Mouse (Mus musculus) stomach, embryonic 16.5 days (tissue): ENCODE measurements around the gene Cdca5. TPM values are rescaled to one million over a fixed set of nuclear protein-coding genes. Genes with fewer than 3 reads are reported as not detected.

Experiments
- ATAC-seq: fragments of 200-750 bp; cut with Nextera tagmentation; 2 replicates; pipeline ENCODE4 v1.8.0; 2017; ENCODE audit warnings: moderate number of reproducible peaks, moderate TSS enrichment; ENCODE audit not compliant: insufficient read depth, low FRiP score
- H3K27ac ChIP-seq: fragments of 300-500 bp; sonication (generic); 2 replicates; pipeline ENCODE4 v1.5.1; 2014; ENCODE audit warnings: low read length
- H3K27me3 ChIP-seq: fragments of 300-500 bp; sonication (generic); 2 replicates; pipeline ENCODE4 v1.6.1; 2014; ENCODE audit warnings: low read length, control low read depth, mixed read lengths; ENCODE audit not compliant: control insufficient read depth, insufficient read depth
- H3K36me3 ChIP-seq: fragments of 300-500 bp; sonication (generic); 2 replicates; pipeline ENCODE4 v1.6.1; 2014; ENCODE audit warnings: low read length; ENCODE audit not compliant: control insufficient read depth, insufficient read depth
- H3K4me1 ChIP-seq: fragments of 300-500 bp; sonication (generic); 2 replicates; pipeline ENCODE4 v1.6.1; 2014; ENCODE audit warnings: low read length, control low read depth, mixed read lengths; ENCODE audit not compliant: control insufficient read depth, insufficient read depth
- H3K4me2 ChIP-seq: fragments of 300-500 bp; sonication (generic); 2 replicates; pipeline ENCODE4 v1.6.1; 2014; ENCODE audit warnings: low read depth, low read length, mixed read lengths
- H3K4me3 ChIP-seq: fragments of 300-500 bp; sonication (generic); replicated peaks from 2 replicates; pipeline ENCODE4 v1.5.1; 2014; ENCODE audit warnings: mild to moderate bottlenecking, low read length
- H3K9ac ChIP-seq: fragments of 300-500 bp; sonication (generic); 2 replicates; pipeline ENCODE4 v1.6.1; 2014; ENCODE audit warnings: low read length
- H3K9me3 ChIP-seq: fragments of 300-500 bp; sonication (generic); replicated peaks from 2 replicates; pipeline ENCODE4 v1.6.1; 2016; ENCODE audit warnings: low read length, control low read depth; ENCODE audit not compliant: control insufficient read depth
- WGBS: fragments of 180-500 bp; shearing (Covaris S2); extraction: QIAGEN DNeasy Blood & Tissue Kit; methylation state at CpG from one replicate; pipeline ENCODE4 v1.1.7; 2014; 5-methylcytosine and 5-hydroxymethylcytosine counted together
- polyA plus RNA-seq: library from polyadenylated mRNA; unstranded; fragments of >200 nt; fragmentation: Nextera tagmentation; extraction: Ambion mirVana; gene quantifications from 2 replicates; pipeline ENCODE4 v1.2.1, GENCODE M21; 2015

Cdca5 gene
- polyA plus RNA-seq, 1 experiment from 2014 or later: 29.9 TPM

GRCm38 (mm10) chr19:6046294-6047153, 38.3 kb upstream of the Cdca5 start, which contains the start of gene Syvn1:
Gene Syvn1, plus strand, starts transcription at chr19:6046576.
- Histone ChIP-seq H3K27me3 (no peaks in the 10 kb centered on the region), H3K36me3 (peaks cover 23% of the 10 kb centered on the region), H3K4me2 (peak within 1 kb of the TSS; percentile 86), H3K4me3 (peak within 1 kb of the TSS; percentile 76), H3K9ac (peak within 1 kb of the TSS; percentile 87), H3K4me1 (peaks cover 18% of the 10 kb centered on the region), H3K27ac (peak within 1 kb of the TSS; percentile 99), H3K9me3 (no peaks in the 10 kb centered on the region)
- under 1% methylated on average over 65 of the region's 65 CpGs for WGBS
- peak; percentile 93 for ATAC-seq

GRCm38 (mm10) chr19:6047154-6047898, 37.5 kb upstream of the Cdca5 start:
- H3K4me3 ChIP-seq: peak overlapping the region; percentile 76
- peak overlapping the region; percentile 87 for H3K9ac ChIP-seq
- peak; percentile 11; the same call in 1 of the 2 replicates for ATAC-seq
- peak overlapping the region; percentile 86 for H3K4me2 ChIP-seq
- peak overlapping the region; percentile 99 for H3K27ac ChIP-seq
- peaks cover 18% of the 10 kb centered on the region for H3K4me1 ChIP-seq
- no peaks in the 10 kb centered on the region for H3K27me3 ChIP-seq
- whole genome bisulfite sequencing: under 1% methylated on average over 43 of the region's 44 CpGs
- peaks cover 29% of the 10 kb centered on the region for H3K36me3 ChIP-seq
- H3K9me3 ChIP-seq: no peaks in the 10 kb centered on the region

DNA sequence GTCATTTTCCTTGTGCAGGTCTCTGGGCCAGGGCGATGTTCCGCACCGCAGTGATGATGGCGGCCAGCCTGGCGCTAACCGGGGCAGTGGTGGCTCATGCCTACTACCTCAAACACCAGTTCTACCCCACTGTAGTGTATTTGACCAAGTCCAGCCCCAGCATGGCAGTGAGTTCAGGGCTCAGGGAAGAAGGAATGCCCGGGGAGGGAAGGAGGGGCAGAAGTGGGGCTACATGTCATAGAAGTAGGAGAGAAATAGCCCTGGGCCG, 37.0 kb upstream of the Cdca5 start:
- peaks cover 18% of the 10 kb centered on the region for H3K4me1 ChIP-seq
- H3K4me2 ChIP-seq: peak overlapping the region; percentile 86
- H3K4me3 ChIP-seq: peak overlapping the region; percentile 76
- H3K27ac ChIP-seq: peak overlapping the region; percentile 99; the same call in 1 of the 2 replicates
- no peaks in the 10 kb centered on the region for H3K27me3 ChIP-seq
- WGBS: 81% methylated on average over 8 of the region's 8 CpGs
- H3K36me3 ChIP-seq: peaks cover 34% of the 10 kb centered on the region
- H3K9ac ChIP-seq: peak overlapping the region; percentile 87
- no peak for ATAC-seq
- H3K9me3 ChIP-seq: no peaks in the 10 kb centered on the region

DNA sequence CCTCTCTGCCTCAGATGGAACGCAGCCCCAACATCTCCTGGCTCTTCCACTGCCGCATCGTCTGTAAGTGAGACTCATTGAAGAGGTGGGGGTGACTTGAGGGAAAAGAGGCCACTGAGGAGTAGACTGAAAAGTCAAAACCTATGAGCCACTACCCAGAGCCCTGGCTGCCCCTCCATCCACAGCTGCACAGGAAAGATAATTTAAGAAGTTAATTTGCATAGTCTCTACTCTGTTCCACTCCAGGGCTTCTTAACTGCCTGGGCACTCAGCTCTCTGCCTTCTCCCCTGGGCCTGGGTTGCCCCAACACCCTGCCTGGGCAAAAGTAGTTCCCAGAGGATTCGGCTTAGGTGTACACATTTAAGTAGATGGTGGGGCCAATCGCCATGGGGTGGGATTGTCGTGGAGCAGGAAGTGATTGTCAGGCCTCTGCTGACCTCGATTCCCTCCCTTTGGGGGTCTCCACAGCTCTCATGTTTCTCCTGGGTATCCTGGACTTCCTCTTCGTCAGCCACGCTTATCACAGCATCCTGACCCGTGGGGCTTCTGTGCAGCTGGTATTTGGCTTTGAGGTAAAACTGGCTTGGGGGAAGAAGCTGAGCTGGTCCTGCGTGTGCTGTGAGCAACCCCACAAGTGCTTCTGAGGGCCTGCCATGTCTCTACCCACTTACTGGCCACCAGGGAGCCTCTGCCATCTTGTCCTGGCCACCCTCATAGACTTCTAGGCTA, 35.9 kb upstream of the Cdca5 start:
- Histone ChIP-seq H3K4me3 (no peak overlapping the region), H3K9me3 (no peaks in the 10 kb centered on the region), H3K4me1 (peaks cover 18% of the 10 kb centered on the region), H3K4me2 (no peak overlapping the region), H3K27me3 (no peaks in the 10 kb centered on the region), H3K9ac (peak overlapping the region; percentile 87; the same call in 1 of the 2 replicates), H3K36me3 (peaks cover 40% of the 10 kb centered on the region), H3K27ac (no peak overlapping the region)
- no peak for ATAC-seq
- WGBS: 86% methylated on average over 11 of the region's 11 CpGs

GRCm38 (mm10) chr19:6052516-6052915, 32.3 kb upstream of the Cdca5 start:
- H3K4me2 ChIP-seq: no peak overlapping the region
- H3K9ac ChIP-seq: no peak overlapping the region
- no peaks in the 10 kb centered on the region for H3K27me3 ChIP-seq
- H3K36me3 ChIP-seq: peaks cover 47% of the 10 kb centered on the region
- WGBS: 82% methylated on average over 7 of the region's 7 CpGs
- H3K4me3 ChIP-seq: no peak overlapping the region
- no peak overlapping the region for H3K27ac ChIP-seq
- H3K9me3 ChIP-seq: no peaks in the 10 kb centered on the region
- ATAC-seq: no peak
- peaks cover 20% of the 10 kb centered on the region for H3K4me1 ChIP-seq

GRCm38 (mm10) chr19:6054296-6054695, 30.5 kb upstream of the Cdca5 start:
- WGBS: 78% methylated on average over 5 of the region's 5 CpGs
- no peaks in the 10 kb centered on the region for H3K9me3 ChIP-seq
- H3K9ac ChIP-seq: no peak overlapping the region
- H3K4me1 ChIP-seq: peaks cover 12% of the 10 kb centered on the region
- no peak overlapping the region for H3K4me2 ChIP-seq
- H3K36me3 ChIP-seq: peaks cover 38% of the 10 kb centered on the region
- no peak overlapping the region for H3K27ac ChIP-seq
- ATAC-seq: no peak
- H3K27me3 ChIP-seq: no peaks in the 10 kb centered on the region
- no peak overlapping the region for H3K4me3 ChIP-seq

- ATAC-seq: no peak
- Histone ChIP-seq H3K9ac (peak overlapping the region; percentile 86), H3K4me3 (peak overlapping the region; percentile 83), H3K4me2 (peak overlapping the region; percentile 75), H3K27ac (no peak overlapping the region), H3K27me3 (no peaks in the 10 kb centered on the region), H3K36me3 (peaks cover 27% of the 10 kb centered on the region), H3K9me3 (no peaks in the 10 kb centered on the region), H3K4me1 (peaks cover 18% of the 10 kb centered on the region)
- WGBS: 44% methylated on average over 4 of the region's 4 CpGs
These were observed 28.1 kb upstream of the Cdca5 start for GRCm38 (mm10) chr19:6056696-6057095.

- peak within 1 kb of the TSS; percentile 83 for H3K4me3 ChIP-seq
- WGBS: under 1% methylated on average over 60 of the region's 63 CpGs
- peak; percentile 93 for ATAC-seq
- H3K4me2 ChIP-seq: peak within 1 kb of the TSS; percentile 85
- H3K36me3 ChIP-seq: peaks cover 21% of the 10 kb centered on the region
- H3K4me1 ChIP-seq: peaks cover 24% of the 10 kb centered on the region
- no peaks in the 10 kb centered on the region for H3K9me3 ChIP-seq
- peak within 1 kb of the TSS; percentile 74 for H3K27ac ChIP-seq
- H3K9ac ChIP-seq: peak within 1 kb of the TSS; percentile 93
- H3K27me3 ChIP-seq: no peaks in the 10 kb centered on the region
These were observed 27.3 kb upstream of the Cdca5 start, which contains the start of the genes Mrpl49 and Fau for GRCm38 (mm10) chr19:6057313-6058096. Gene Mrpl49, minus strand, starts transcription at chr19:6057785. Gene Fau, plus strand, starts transcription at chr19:6057844.
